Mouse (Mus musculus) thymus, postnatal 10 days (tissue): ENCODE results near the gene Sarnp.

Experiments used
- DNase-seq, 2 experiments: peaks; one replicate each; pipeline ENCODE4 v3.0.0; 2021; ENCODE audit warnings: low spot score in 2 of 2

Gene Sarnp

DNA sequence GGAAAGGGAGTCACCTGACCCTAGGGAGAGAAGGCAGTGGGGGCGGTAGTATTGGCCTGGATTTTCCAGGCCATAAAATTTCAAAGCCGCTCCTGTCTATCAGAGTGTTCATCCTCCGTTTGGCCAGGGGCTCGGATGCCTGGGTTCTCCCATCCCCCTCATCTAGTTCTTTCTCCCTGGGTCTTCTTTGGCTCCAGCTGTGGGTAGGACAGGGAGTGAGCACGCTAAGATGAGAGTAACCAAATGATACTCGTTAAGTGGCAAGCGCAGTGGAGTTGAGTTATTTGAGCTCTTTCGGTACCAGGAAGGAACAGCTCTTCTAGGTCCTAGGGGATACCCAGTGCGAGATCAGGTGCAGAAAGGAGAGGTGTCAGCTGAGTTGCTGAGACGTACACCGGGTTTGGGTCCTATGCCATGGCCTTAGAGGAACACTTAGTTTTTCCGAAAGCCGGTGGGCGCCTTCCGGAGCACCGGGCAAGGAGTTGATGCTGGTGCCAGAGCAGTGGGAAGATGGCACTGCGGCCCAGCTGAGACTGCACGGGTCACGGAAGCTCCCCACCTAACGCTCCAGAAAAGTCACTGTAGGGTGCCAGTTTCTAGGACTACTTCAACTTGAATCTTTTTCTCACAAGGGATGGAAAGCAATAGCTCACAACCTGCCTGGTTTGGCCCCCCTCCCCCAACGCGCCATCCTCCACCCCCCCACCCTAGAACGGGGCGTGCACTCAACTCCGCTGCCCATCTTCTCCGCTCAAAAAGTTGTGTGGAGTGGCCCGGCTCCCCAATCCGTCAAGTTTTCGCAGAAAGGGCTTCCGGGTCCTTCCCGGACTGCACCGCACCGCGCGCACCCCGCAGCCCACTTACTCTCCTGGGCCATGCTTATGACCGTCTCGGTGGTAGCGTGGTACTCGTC is 73.5 kb downstream of the Sarnp start:
- no peak for DNase-seq

DNA sequence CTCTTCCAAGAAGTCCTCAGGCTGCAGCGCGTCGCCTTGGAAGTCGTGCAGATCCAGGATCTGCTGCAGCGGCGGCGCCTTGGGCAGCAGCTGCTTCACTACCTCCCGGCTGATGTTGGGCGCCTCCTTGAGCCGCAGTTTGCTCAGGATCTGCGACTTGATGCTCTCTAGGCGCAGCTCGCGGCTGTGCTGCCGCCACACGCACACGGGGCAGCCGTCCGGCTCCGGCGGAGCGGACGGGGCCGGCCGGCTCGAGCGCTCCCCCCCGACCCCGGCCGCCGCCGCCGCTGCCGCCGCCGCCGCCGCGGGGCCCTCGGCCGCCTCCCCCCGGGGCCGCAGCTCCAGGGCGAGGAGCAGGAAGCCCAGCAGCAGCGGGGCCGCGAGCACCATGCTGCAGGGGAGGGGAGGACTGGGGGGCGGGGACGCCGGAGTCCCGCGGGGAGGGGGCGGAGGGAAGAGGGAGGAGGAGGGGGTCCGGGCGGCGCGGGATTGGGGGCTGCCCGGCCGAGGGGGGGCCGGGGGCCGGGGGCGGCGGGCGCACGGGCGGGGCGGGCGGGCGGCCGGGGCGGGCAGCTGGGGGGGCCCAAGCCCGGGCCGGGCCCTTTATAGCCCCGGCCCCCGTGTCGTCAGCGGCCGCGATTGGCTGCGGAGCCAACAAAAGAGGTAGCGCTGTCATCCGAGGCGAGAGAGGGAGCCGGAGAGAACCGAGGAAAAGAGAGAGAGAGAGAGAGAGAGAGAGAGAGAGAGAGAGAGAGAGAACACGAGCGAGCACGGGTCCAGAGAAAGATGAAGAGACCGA is 74.4 kb downstream of the Sarnp start, which contains the start of gene Gdf11:
Gdf11 (minus strand) TSS at position 423 of the 799 bp plus-strand sequence.
- peak; percentile 67 to 69 for DNase-seq

DNA sequence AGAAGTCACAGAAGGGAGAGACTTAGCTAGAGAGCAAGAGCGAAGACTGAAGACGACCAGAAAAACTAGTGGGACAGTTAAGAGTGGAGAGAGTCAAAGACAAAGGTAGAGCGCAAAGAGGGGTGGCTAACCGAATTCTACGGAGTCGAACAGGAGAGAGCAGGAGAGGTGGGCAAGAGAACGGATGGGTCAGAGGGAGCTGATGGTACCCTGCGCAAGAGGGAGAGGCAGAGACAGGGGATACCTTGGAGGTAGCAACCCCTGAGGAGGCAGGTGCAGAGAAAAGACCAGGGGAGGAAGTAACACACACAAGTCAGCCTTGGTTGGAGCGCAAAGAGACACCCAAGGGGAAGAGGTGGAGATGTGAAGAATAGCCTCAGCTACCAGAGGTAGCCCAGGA is 75.1 kb downstream of the Sarnp start:
- DNase-seq: no peak

DNA sequence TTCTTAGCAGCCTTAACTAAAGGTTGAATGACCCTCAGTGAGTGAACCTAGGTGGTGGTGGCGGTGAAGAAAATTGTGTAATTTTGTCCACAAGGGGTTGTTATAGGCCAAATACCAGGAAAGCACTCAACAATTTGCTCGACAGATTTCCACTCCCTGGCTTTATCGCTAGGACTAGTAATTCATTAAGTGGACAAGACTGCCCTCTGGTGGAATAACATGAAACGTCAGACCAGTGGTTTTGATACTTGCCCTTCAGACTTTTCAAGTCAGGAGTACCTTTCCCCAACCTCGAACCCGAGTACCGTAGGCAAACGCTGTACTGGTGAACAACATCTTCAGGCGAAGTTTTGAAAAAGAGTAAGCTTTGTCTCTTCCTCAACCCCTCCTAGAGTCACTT is 78.3 kb downstream of the Sarnp start:
- DNase-seq: peak; percentile 53 to 84

DNA sequence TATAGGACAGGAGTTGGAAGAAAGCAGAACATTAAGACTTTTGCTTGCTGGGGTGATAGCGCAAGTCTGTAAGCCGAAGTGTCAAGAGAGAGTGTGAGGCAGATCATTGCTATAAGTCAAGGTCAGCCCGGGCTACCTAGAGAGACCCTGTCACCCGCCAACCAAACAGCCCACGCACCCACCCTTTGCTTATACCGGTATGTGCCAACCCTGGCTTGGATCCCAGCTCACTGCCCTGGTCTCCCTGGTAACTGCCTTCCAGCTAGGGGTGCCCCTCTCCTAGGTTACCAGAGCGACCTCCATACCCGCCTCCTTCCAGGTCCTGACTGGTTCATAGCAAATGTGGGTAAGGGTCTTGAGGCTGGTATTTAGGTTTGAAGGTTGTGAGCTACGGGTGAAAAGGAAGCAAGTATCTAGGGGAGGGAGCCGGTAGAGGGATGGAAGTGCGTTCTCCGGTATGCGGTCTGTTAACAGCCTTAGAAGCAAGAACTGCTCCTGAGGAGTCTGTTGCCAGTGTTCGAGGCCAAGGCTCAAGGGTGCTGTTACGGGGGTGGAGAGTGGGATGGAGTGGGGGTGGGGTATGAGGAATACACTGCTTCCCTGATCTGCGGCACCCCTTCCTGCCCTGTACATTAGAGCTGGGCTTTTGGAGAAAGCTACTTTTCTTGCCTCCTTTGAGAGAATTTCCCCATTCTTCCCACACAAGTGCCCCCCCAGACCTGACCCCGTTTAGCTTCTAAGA is 79.0 kb downstream of the Sarnp start:
- DNase-seq: no peak

DNA sequence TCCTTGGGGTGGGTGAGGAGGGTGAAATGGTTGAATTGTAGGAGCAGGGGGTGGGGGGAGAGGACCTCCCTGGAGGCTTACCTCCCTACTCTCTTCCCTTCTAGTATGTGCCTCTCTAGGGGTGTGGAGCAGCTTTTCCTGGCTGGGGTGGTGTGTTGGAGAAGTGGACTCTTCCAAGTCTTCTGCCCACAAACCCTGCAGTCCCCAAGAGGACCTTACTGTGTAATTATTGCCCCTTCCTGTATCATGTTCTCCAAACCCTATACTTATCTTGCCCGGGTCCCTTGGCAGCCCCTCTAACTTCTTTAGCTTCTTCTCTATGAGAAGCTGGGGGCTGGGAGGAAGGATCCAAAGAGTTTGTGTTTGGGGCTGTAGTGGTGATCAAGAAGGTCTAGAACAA is 79.7 kb downstream of the Sarnp start:
- no peak for DNase-seq

DNA sequence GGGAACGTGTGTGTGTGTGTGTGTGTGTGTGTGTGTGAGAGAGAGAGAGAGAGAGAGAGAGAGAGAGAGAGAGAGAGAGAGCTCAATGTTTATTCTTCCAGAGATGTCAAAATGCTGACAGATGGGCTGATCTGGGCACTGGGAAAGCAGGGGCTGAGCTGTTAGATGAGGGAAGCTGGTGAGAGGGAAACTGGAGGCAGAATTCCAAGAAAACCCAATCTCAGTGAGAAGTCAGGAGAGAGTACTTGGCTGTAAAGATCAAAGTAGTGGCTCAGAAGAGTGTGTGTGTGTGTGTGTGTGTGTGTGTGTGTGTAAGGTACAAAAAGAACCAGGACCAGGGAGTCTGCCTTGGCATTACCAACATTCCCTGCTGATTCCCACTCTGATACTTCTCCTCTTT is 80.4 kb downstream of the Sarnp start:
- no peak for DNase-seq

DNA sequence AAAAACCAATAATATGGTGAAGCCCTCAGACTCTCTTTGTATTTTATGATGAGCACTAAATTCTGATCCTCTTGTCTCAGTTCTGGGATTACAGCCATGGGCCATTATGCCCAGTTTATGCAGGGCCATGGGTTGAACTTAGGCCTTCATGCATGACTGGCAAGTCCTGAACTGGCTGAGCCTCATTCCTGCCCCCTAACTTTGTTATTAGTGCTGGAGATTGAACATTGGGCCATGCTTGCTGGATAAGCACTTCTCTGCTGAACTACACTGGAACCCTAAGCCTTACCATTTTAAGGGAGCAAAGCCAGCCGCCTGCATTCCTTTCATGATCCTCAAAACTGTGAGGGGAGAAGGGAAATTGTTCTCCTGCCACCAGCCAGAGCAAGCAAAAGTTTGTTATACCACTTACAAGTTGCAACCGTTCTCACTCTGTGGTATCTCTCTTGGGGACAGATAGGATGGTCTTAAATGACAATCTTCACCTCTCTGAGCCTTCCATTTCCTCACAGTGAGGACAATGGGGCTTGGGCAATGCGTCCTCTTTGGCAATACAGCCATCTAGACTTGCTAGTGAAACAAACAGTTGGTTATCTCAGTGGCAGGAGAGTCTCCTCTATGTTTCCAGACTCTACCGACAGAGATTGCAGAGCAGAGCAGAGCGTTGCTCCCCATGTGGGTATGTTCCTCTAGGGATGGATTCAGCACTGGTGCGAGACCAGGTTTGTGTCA is 82.8 kb downstream of the Sarnp start:
- no peak for DNase-seq

DNA sequence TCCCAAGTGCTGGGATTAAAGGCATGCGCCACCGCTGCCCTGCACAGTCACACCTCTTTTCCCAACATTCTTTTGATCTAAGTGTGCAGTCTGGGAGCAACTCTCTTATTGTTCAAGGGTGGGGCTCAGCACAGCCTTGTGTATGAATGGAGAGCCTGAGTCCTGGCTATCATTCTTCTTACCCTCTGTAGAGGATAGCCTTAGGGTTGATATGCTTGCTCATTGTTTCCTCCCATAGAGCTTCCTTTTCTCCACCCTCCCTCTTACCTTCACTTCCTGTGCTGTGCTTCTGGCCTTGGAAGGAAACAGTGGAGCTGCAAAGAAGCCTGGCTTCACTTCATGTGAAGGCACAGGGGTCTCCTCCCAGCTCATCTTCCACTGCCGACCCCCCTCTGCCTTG is 83.6 kb downstream of the Sarnp start, which contains the start of gene Cd63:
Cd63 (plus strand) TSS at position 292 of the 400 bp plus-strand sequence.
- DNase-seq: no peak

DNA sequence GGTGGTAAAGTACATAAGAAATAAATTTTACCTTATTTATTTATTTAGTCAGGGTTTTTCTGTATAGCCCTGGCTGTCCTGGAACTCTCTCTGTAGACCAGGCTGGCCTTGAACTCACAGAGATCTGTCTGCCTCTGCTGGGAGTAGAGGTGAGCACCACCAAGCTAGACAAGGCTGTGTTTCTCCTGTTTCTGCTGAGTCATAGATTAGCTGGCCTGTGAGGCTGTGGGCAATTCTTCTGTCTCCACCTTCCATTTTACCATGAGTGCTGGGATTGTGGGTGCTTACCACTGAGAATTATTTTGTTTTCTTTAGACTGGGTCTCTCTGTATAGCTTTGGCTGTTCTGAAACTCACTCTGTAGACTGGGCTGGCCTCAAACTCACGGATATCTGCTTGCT is 84.3 kb downstream of the Sarnp start:
- no peak for DNase-seq

DNA sequence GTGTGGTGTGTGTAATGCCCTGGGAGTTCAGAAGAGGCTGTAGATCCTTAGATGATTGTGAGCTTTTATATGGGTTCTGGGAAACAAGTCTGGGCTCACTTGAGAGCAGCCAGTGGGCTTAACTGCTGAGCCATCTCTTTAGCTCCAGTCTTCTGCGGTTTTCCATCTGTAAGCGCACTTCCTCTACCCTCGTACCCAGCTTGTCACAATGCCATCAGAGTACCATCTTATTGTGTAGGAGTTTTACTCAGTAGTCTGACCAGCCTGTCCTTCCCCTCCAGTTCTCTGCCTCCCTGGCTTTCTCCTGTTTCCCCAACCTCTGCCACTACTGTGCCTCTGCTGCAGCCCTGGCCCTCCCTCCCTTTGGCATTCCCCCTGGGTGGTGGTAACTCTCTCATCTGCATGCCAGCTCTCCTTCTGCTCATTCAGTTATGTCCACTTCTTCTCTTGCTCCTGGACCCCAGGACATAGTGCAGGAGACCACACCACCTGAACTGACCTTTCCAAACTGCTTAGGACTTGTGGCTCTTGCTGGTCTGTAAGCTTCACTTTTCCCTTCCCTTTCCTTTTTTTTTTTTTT is 85.4 kb downstream of the Sarnp start:
- DNase-seq: no peak

DNA sequence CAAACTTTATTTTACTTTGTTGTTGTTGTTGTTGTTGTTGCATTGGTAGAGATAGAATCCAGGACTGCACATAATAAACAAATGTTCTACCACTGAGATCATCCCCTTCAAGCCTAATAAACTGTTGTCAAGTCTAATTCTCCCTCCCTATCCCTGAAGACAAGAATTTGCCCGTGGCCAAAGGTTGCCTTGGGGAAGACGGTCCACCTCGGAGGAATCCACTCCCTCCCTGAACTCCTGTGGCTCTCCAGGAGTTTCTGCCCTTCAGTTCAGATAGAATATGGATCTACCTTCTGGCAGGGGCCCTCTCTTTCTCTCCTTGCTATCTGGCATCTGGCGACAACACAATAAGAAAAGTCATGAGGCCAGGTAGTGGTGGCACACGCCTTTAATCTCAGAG is 87.7 kb downstream of the Sarnp start:
- no peak for DNase-seq

DNA sequence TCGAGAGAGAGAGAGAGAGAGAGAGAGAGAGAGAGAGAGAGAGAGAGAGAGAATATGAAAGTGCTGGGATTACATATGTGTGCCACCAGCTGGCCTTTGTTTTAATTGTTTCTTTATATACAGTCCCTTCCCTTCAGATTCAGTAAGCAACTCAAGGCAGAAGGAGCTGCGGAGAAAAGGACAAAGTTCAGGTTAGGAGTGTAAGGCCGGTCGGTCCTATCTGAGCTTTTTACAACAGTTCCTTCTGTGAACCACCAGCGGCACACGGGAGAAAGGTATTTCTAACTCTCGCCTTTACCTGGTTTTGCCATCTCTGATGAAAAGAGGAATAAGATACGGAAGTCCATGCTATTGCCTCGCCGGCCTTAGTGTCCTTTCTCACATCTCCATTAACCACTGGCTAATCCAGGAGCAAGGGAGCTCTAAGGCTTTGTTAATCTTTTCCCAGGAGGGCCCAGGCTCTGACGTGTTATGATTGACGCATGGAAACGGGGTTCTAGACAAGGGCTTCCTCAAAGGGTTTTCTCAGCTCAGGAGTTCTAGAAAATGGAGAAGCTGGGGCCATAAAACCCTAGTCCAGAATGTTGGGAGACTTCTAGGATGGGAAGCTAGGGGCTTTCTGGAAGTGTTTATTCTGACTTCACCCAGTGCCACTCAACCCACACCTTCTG is 91.8 kb downstream of the Sarnp start:
- DNase-seq: no peak

DNA sequence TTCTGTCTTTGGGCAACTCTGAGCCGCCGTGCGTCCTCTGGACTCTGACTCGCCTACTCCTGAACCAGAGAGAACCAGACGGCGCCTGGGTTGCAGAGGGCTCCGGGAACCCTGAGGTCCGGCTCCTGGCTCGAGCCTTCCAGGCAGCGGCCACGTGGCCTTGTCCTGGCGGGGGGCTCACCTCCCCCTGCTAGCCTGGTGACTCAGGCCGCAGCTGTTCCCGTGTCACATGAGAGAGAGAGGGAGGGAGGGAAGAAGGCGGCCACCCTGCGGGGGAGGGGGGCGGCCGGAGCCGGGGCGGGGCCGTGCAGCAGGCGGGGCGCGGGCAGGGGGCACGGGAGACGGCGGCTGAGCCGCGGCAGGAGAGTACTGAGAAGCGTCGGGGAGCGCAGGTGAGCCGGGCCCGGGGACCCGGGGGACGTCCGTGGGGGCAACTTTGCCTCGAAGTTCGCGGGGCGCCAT is 92.5 kb downstream of the Sarnp start:
- DNase-seq: no peak

DNA sequence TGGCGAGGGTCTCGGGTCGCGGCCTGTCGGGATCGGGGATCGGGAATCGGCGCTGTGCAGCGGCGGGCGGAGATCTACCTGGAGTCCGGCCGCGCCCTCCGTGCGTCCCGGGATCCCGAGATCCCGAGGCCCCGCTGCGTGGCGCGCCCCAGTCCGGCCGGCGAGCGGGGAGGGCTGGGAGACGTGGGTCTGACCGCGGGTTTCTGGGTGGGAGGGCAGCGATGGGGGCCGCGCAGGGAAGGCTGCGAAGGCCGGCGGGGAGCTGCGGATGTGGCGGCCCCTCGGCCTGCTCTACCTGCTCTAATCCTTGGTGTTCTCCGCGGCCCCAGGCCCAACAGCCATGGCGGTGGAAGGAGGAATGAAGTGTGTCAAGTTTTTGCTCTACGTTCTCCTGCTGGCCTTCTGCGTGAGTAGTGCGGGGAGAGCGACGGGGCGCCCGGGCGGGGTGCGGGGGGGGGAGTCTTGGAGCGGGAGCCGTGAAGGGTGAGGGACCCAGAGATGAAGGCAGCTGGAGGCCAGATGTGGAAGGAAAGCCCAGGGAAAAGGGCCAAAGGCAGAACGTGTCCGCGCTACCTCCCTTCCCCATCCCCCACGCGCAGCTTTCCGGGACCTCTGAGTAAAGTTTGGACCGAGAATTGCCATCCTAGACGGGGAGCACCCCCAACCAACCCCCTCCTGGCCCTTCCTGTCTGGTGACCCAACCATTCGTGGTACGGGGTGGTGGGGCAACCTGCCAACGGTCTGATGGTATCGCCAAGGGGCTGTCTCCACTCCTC is 93.1 kb downstream of the Sarnp start:
- no peak for DNase-seq

DNA sequence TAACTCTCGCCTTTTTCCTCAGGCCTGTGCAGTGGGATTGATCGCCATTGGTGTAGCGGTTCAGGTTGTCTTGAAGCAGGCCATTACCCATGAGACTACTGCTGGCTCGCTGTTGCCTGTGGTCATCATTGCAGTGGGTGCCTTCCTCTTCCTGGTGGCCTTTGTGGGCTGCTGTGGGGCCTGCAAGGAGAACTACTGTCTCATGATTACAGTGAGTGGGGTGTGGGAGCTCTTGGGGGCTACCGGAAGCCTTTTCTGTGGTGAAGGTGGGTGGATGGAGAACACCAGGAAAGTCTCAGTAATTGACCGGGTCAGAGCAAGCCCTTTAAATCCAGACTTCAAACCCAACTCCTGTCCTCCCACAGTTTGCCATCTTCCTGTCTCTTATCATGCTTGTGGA is 94.3 kb downstream of the Sarnp start:
- DNase-seq: no peak

DNA sequence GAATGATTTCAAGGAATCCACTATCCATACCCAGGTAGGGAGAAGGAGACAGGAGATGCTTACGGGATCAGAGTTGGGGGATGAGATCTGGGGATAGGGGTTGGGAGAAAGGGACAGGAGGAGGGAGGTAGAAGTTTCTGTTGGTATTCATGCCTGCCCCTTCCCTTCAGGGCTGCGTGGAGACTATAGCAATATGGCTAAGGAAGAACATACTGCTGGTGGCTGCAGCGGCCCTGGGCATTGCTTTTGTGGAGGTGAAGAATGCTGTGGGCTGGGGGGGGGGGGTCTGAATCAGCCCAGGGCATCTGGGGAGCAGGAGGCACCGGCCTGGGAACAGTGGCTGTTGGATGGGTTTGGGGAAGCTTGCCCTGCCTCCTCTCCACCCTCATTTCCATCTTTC is 95.1 kb downstream of the Sarnp start:
- DNase-seq: no peak

DNA sequence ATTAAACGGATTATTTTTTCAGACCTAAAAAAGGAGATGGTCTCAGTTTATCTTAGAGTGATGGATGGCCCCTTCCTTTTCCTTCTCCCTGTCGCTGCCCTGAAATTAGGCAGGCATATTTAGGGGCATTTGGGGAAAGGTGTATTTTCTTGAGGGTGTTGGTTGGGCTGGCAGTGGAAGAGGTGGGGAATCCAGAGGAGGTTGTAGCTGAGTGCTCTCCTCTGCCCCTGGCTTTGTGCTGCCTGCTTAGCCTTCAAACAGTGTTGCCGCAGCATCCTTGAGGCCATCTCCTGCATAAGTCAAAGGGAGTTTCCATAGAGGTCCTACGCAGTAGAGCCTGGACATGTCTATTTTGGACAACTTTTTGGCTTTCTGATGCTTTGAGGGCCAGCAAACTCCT is 95.7 kb downstream of the Sarnp start:
- DNase-seq: no peak

DNA sequence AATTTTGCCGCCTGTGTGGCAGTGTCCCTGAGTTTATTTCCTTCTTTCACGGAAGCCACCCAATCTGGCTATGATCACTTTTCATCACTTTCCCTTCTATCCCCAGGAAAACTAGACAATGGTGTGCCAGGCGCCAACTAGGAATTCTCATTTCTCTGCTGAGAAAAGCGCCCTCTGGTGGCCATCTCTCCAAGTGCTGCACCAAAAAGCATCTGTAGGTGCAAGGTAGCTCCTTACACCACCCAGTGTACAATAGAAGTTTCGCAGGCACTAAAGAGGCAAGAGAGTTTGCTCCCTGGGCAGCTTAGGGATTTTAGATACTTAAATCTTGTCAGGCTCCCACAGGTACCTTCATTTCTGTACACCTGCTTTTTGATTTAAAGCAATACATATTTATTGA is 96.1 kb downstream of the Sarnp start:
- DNase-seq: peak; percentile 69 to 86

DNA sequence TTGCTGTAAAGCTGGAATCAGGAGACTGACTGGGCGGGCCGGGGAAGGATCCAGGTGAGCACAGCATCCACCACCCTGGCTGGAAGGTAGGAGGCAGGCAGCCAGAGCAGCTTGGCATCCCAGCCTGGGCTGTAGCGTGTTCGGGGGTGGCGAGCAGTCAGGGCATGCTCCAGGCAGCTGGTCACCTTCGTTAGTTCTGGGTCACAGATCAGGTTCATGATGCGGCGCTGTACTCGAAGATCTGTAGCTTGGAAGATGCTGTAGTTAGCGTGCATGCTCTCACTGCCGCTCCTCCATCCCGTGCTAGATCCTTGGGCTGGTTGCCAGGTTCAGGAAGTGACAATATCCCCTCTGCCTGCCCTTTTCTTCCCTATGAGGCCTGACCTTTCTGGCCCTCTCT is 96.6 kb downstream of the Sarnp start:
- no peak for DNase-seq
